Mouse (Mus musculus) intestine, postnatal 0 days (tissue): ENCODE measurements around the gene Taf10. TPM values are rescaled to one million over a fixed set of nuclear protein-coding genes. Genes with fewer than 3 reads are reported as not detected.
"Not testable (repeated sequence)": the region's sequence is repeated elsewhere in the genome, so short reads cannot be mapped to it uniquely, and the experiment has no call there.

Experiments used
- ATAC-seq: fragments of 200-750 bp; cut with Nextera tagmentation; 2 replicates; pipeline ENCODE4 v1.8.0; 2017; ENCODE audit warnings: mild to moderate bottlenecking, moderate TSS enrichment, moderate library complexity
- H3K27ac ChIP-seq: fragments of 300-500 bp; sonication (generic); 2 replicates; pipeline ENCODE4 v1.5.1; 2014; ENCODE audit warnings: mild to moderate bottlenecking, low read depth, low read length, moderate library complexity
- H3K27me3 ChIP-seq: fragments of 300-500 bp; sonication (generic); replicated peaks from 2 replicates; pipeline ENCODE4 v1.6.1; 2014; ENCODE audit warnings: low read length, mixed read lengths; ENCODE audit not compliant: control insufficient read depth, insufficient read depth
- H3K36me3 ChIP-seq: fragments of 300-500 bp; sonication (generic); 2 replicates; pipeline ENCODE4 v1.6.1; 2014; ENCODE audit warnings: mild to moderate bottlenecking, moderate library complexity; ENCODE audit not compliant: control insufficient read depth, insufficient read depth
- H3K4me1 ChIP-seq: fragments of 300-500 bp; sonication (generic); replicated peaks from 2 replicates; pipeline ENCODE4 v1.6.1; 2014; ENCODE audit warnings: antibody characterized with exemption, low read length, mixed read lengths; ENCODE audit not compliant: control insufficient read depth, insufficient read depth
- H3K4me2 ChIP-seq: fragments of 300-500 bp; sonication (generic); replicated peaks from 2 replicates; pipeline ENCODE4 v1.6.1; 2014; ENCODE audit warnings: low read depth, mild to moderate bottlenecking, moderate library complexity
- H3K4me3 ChIP-seq: fragments of 300-500 bp; sonication (generic); 2 replicates; pipeline ENCODE4 v1.5.1; 2014; ENCODE audit warnings: low read depth, low read length
- H3K9ac ChIP-seq: fragments of 300-500 bp; sonication (generic); 2 replicates; pipeline ENCODE4 v1.6.1; 2014; ENCODE audit warnings: mild to moderate bottlenecking, low read depth, low read length
- H3K9me3 ChIP-seq: fragments of 300-500 bp; sonication (generic); 2 replicates; pipeline ENCODE4 v1.6.1; 2016; ENCODE audit warnings: mixed run types; ENCODE audit not compliant: control insufficient read depth
- CTCF ChIP-seq: sonication (generic); IDR thresholded peaks from 2 replicates; pipeline ENCODE4 v1.5.1; 2016; ENCODE audit warnings: low read depth, mild to moderate bottlenecking, control low read depth, antibody characterized with exemption, moderate library complexity
- WGBS: fragments of 180-500 bp; shearing (Covaris S2); extraction: QIAGEN DNeasy Blood & Tissue Kit; methylation state at CpG from one replicate; pipeline ENCODE4 v1.1.7; 2014; 5-methylcytosine and 5-hydroxymethylcytosine counted together
- polyA plus RNA-seq: library from polyadenylated mRNA; unstranded; fragments of >200 nt; fragmentation: Nextera tagmentation; extraction: Ambion mirVana; gene quantifications from 2 replicates; pipeline ENCODE4 v1.2.1, GENCODE M21; 2015

The Taf10 gene
- polyA plus RNA-seq, 1 experiment from 2014 or later: 168 TPM

DNA sequence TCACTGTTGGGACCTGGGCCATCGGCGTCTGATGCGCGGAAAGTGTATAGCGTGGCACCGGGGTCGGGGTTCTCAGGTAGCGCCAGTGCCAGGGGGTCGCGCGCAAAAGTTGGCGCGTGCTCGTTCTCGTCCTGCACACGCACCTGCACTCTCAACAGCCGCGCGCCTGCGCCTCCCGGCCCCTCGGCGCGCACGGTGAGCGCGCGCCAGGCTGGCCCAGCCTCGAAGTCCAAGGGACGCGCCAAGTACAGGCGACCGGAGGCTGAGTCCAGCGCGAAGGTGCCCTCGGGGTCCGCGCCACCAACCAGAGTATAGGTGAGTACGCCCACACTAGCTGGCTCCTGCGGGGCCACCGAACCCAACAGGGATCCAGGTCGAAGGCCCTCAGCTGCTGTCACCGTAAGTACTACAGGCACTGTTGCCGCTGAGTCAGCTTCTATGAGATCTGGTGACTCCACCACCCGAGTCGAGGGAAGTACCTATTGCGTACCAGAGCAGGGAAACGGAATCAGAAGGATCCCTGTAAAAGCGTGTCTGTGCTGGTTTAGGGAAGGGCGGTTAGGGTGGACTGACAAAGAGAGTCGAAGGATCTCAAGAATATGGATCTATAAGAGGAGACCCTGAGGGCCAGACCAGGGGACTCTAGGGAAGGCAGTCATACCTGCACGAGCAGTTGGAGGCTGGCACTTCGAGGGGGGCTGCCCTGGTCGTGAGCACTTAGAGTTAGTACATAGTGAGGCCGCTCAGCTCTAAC is 18.5 kb upstream of the Taf10 start:
- Histone ChIP-seq H3K9ac (no peak overlapping the region), H3K36me3 (peaks cover 35% of the 10 kb centered on the region; the same call in 1 of the 2 replicates), H3K4me1 (no peaks in the 10 kb centered on the region), H3K4me2 (peak overlapping the region; percentile 59), H3K27ac (peak overlapping the region; percentile 7; the same call in 1 of the 2 replicates), H3K27me3 (peaks cover 10% of the 10 kb centered on the region; the same call in 1 of the 2 replicates), H3K4me3 (peak overlapping the region; percentile 28), H3K9me3 (no peaks in the 10 kb centered on the region)
- 46% methylated on average over 55 of the region's 55 CpGs for whole genome bisulfite sequencing
- TF ChIP-seq CTCF: no peak
- no peak for ATAC-seq

DNA sequence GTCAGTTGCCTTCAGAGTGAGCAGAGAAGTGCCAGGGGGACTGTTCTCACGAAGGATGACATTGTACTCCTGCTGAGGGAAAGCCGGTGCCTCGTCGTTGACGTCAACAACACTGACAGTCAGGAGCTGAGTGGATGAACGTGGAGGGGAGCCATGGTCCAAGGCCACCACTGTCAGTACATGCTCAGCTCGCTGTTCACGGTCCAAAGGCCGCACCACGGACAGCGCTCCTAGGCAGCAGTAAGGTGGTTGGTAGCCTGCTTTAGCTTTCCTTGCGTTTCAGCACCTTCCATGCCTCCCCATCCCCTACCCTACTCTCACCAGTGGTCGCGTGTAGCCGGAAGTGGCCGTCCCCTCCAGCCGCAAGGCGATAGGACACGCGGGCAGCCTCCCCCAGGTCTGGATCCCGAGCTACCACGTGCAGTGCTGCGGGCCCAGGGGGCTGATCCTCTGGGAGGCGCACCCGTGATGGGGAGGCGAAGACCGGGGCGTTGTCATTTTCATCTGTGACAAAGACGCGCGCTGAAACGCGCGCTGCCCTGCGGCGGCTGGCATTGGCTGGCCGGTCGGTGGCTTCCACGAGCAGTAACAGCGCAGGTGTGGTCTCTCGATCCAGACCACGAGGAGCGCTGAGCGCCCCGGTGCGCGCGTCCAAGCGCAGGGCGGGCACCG is 17.8 kb upstream of the Taf10 start:
- peak overlapping the region; percentile 7; the same call in 1 of the 2 replicates for H3K27ac ChIP-seq
- no peak for TF ChIP-seq CTCF
- no peaks in the 10 kb centered on the region for H3K4me1 ChIP-seq
- 38% methylated on average over 51 of the region's 51 CpGs for WGBS
- H3K36me3 ChIP-seq: peaks cover 40% of the 10 kb centered on the region; the same call in 1 of the 2 replicates
- H3K4me3 ChIP-seq: peak overlapping the region; percentile 28
- H3K27me3 ChIP-seq: peaks cover 10% of the 10 kb centered on the region; the same call in 1 of the 2 replicates
- peak overlapping the region; percentile 59 for H3K4me2 ChIP-seq
- no peaks in the 10 kb centered on the region for H3K9me3 ChIP-seq
- H3K9ac ChIP-seq: no peak overlapping the region
- peak; percentile 55 for ATAC-seq

DNA sequence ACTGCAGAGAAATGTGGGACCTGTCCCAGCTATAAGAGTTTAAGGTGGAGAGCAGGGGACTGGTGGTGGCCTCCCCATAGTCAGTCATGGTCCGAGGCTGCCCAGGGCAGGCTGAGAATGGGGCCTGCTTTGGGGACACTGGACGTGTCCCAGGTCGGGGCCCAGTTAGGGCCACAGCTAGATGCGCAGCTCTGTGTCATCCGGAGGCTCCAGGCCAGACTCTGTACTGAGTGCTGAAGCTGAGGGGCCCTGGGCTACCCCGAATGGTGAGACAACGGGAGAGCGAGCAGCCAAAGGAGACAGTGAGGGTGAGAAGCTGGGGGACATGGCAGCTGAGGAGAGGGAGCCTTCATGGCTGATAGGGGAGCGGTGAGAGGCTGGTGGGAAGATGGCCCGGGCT is 9.1 kb upstream of the Taf10 start:
- WGBS: 88% methylated on average over 10 of the region's 10 CpGs
- no peak for ATAC-seq
- H3K27ac ChIP-seq: no peak overlapping the region
- H3K4me2 ChIP-seq: no peak overlapping the region
- peaks cover 20% of the 10 kb centered on the region for H3K36me3 ChIP-seq
- H3K9ac ChIP-seq: no peak overlapping the region
- H3K27me3 ChIP-seq: no peaks in the 10 kb centered on the region
- H3K9me3 ChIP-seq: no peaks in the 10 kb centered on the region
- no peak overlapping the region for H3K4me3 ChIP-seq
- no peak for TF ChIP-seq CTCF
- H3K4me1 ChIP-seq: peaks cover 6% of the 10 kb centered on the region; the same call in 1 of the 2 replicates

DNA sequence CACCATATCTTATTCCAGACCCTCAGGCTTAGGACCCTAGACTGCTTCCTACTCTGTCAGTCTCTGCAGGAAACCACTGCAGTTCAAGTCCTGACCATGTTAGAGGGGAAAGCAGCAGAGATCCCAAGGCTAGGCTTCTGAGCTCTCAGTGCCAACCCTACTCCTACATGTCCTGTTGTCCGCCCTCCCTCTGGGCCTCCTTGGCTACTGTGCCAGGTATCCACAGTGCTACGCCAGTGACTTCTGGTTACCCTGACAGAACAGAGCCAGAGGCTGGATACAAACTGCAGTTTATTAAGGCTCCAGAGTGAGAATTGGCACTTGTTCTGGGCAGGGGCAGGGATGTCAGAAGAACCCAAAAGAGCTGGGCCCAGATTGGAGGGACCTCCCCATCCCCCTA is 8.6 kb upstream of the Taf10 start:
- Histone ChIP-seq H3K27ac (no peak overlapping the region), H3K4me2 (no peak overlapping the region), H3K36me3 (peaks cover 18% of the 10 kb centered on the region), H3K4me3 (no peak overlapping the region), H3K9ac (no peak overlapping the region), H3K27me3 (no peaks in the 10 kb centered on the region), H3K9me3 (no peaks in the 10 kb centered on the region), H3K4me1 (peaks cover 6% of the 10 kb centered on the region; the same call in 1 of the 2 replicates)
- no peak for TF ChIP-seq CTCF
- 90% methylated on average over 2 of the region's 2 CpGs for WGBS
- no peak for ATAC-seq

DNA sequence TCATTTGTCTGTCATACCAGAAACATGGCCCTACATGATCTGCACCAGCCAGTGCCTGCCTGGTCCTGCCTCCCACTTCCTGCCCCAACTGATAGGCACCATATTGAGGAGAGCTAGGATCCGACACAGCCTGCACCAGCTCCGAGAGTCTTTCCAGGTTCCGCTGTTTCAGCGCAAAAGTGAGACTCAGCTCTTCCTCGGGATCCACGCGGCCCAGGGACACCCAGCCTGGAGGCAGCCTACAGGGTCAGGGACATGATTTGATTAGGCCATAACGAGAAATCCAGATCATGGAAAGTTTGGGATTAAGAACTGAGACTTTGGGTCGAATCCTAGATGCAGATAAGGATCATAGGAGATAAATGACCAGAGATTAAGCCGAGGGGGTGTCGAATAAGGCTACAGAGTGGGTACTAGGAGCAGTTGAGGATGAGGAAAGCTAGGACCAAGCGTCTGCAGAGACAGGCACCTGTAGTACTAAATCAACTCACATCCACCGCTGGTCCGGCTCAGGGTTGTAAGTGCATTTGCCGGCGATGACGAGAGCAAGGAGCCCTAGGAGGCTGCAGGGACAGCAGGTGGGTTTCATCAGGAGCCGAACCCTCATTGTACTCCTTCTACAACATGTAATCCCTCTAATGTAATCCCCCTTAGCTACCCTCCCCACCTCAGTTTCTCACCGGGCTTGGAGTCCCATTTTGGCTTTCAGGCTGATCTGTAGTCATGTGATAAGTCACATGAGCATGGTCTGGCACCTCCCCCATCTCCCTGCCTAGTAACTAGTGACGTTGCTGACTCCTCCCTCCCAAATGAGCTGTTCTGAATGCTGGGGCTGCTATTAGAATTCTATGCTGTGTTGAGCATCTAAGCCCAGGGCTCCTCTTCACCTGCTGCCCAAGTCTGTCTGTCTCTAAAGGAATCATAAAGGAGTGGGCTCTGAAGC is 7.6 kb upstream of the Taf10 start, which contains the start of gene Tpp1:
Gene Tpp1 (minus strand): TSS at position 745 of the 943 bp plus-strand sequence.
- Histone ChIP-seq H3K9me3 (no peaks in the 10 kb centered on the region), H3K4me2 (peak within 1 kb of the TSS; percentile 84), H3K27me3 (no peaks in the 10 kb centered on the region), H3K27ac (peak within 1 kb of the TSS; percentile 63), H3K4me1 (peaks cover 6% of the 10 kb centered on the region; the same call in 1 of the 2 replicates), H3K4me3 (peak within 1 kb of the TSS; percentile 79), H3K9ac (peak within 1 kb of the TSS; percentile 80), H3K36me3 (peaks cover 23% of the 10 kb centered on the region)
- ATAC-seq: peak; percentile 86
- 13% methylated on average over 20 of the region's 20 CpGs for WGBS
- TF ChIP-seq CTCF: no peak

DNA sequence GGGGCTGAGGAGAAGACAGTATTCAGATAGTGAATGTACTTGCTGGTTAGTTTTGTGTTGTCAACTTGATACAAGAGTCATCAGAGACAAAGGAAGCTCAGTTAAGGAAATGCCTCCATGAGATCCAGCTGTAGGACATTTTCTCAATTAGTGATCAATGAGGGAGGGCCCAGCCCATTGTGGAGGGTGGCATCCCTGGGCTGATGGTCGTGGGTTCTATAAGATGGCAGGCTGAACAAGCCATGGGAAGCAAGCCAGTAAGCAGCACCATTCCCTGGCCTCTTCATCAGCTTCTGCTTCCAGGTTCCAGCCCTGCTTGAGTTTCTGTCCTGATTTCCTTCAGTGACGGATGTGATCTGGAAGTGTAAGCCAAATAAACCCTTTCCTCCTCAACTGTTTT is 3.6 kb upstream of the Taf10 start:
- no peak overlapping the region for H3K9ac ChIP-seq
- TF ChIP-seq CTCF: no peak
- 96% methylated on average over 2 of the region's 2 CpGs for WGBS
- no peak overlapping the region for H3K4me2 ChIP-seq
- H3K27me3 ChIP-seq: no peaks in the 10 kb centered on the region
- no peak overlapping the region for H3K4me3 ChIP-seq
- ATAC-seq: no peak
- H3K4me1 ChIP-seq: peaks cover 6% of the 10 kb centered on the region; the same call in 1 of the 2 replicates
- H3K9me3 ChIP-seq: no peaks in the 10 kb centered on the region
- peaks cover 31% of the 10 kb centered on the region for H3K36me3 ChIP-seq
- H3K27ac ChIP-seq: no peak overlapping the region

DNA sequence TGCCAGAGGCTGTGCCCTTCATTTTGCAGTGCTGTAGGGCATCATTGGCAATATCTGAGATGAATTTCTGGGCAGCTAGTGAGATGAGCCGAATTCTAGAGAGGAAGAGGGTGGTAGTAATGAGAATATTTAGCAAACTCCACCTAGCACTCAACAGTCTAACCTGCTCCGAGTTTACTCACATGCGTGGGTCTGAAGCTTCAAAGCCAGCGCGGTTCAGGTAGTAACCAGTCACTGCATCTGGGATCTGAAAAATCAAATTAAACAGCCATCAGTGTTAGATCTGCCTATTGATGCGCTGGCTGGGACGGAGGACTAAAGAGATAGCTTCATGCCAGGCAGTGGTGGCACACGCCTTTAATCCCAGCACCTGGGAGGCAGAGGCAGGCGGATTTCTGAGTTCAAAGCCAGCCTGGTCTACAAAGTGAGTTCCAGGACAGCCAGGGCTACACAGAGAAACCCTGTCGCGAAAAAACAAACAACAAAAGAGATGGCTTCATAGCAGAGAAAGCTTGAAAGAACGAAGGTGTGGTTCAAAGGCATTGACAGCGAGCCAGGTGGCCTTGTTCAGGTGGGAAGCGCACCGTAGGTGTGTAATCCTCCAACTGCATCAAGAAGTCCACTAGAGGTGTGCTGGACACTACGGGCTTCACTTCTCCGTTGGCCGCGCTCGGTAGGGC is 775 bp downstream of the Taf10 start:
- H3K27me3 ChIP-seq, H3K4me1 ChIP-seq, H3K9me3 ChIP-seq, ATAC-seq: not testable (repeated sequence)
- H3K27ac ChIP-seq: peak overlapping the region; percentile 71
- peak overlapping the region; percentile 95 for H3K4me2 ChIP-seq
- H3K4me3 ChIP-seq: peak overlapping the region; percentile 83
- H3K9ac ChIP-seq: peak overlapping the region; percentile 89
- 29% methylated on average over 20 of the region's 20 CpGs for WGBS
- H3K36me3 ChIP-seq: peaks cover 50% of the 10 kb centered on the region

DNA sequence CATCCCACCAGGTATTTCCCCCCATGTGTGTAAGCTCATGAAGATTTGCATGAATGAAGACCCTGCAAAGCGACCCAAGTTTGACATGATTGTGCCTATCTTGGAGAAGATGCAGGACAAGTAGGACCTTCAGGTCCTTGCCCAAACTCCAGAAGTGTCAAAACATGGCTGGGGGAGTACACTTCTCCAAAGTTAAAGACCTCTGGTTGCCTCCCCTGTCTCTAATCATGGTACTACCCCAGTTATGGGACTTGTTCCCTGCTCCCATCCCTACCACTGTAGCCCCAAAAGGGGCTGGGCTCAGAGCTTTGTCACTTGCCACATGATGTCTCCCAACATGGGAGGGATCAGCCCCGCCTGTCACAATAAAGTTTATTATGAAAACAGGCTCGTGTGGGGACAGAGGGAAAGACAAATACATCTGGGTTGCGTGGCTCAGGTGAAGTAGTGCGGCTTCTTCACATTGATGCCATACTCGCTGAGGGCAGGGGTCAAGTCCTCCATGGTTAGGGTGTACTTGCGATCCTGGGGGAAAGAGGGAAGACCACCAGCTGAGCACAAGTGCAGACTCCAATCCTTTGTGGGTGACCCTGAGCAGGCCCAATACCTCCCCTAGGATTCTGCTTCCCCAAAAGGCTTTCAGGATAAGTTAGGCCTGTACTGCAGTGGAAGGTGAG is 1.5 kb downstream of the Taf10 start:
- 75% methylated on average over 7 of the region's 7 CpGs for WGBS
- H3K9ac ChIP-seq, H3K9me3 ChIP-seq, H3K4me3 ChIP-seq, H3K27ac ChIP-seq, ATAC-seq, H3K4me1 ChIP-seq, H3K27me3 ChIP-seq: not testable (repeated sequence)
- Histone ChIP-seq H3K36me3 (peaks cover 46% of the 10 kb centered on the region), H3K4me2 (peak overlapping the region; percentile 95; the same call in 1 of the 2 replicates)
